Mouse (Mus musculus) CD4-positive, CD25-positive, alpha-beta regulatory T cell, adult 4 months (primary cell): Measurements from ENCODE around the gene Bola3. TPM values are rescaled to one million over a fixed set of nuclear protein-coding genes. Genes with fewer than 3 reads are reported as not detected.

Source experiments
- ATAC-seq: one replicate; pipeline ENCODE4 v1.8.0; 2017
- polyA plus RNA-seq, 2 experiments: library from polyadenylated mRNA; unstranded; fragments of 100-300 nt; shearing (Covaris generic); gene quantifications; one replicate each; pipeline ENCODE4 v1.2.1; 2017

Bola3 gene
- polyA plus RNA-seq, 2 experiments from 2014 or later = 57.5 to 66.1 TPM

GRCm38 (mm10) chr6:83396711-83397110 lies 47.8 kb downstream of the Bola3 start:
- no peak for ATAC-seq

GRCm38 (mm10) chr6:83397728-83398127 lies 48.8 kb downstream of the Bola3 start:
- no peak for ATAC-seq

GRCm38 (mm10) chr6:83399790-83400189 lies 50.8 kb downstream of the Bola3 start:
- ATAC-seq = no peak

GRCm38 (mm10) chr6:83403481-83403880 lies 54.5 kb downstream of the Bola3 start:
- ATAC-seq = no peak

- no peak for ATAC-seq
These were observed 55.6 kb downstream of the Bola3 start for GRCm38 (mm10) chr6:83404571-83404970.

- no peak for ATAC-seq
These were observed 56.6 kb downstream of the Bola3 start for GRCm38 (mm10) chr6:83405511-83406064.

- no peak for ATAC-seq
These were observed 59.6 kb downstream of the Bola3 start for GRCm38 (mm10) chr6:83408510-83408909.

Other genes with a start within 250 kb of the Bola3 start
- gene Ccdc142, start 247.5 kb upstream of the Bola3 start, polyA plus RNA-seq = 1 to 10 TPM in 1 of 2 experiments, under 1 TPM in 1; 0.82 to 2.2 TPM
- gene Gm42688, start 247.5 kb upstream of the Bola3 start, polyA plus RNA-seq = under 1 TPM; 0.67 to 0.68 TPM
- gene Mrpl53, start 240.1 kb upstream of the Bola3 start, polyA plus RNA-seq = 10 to 100 TPM; 57.0 to 61.5 TPM
- gene Mogs, start 233.7 kb upstream of the Bola3 start, polyA plus RNA-seq = 10 to 100 TPM in 1 of 2 experiments, 1 to 10 TPM in 1; 6.5 to 16.0 TPM
- 10 to 100 TPM; 20.4 to 23.6 TPM for gene Wbp1, start 227.6 kb upstream of the Bola3 start, polyA plus RNA-seq
- 1 to 10 TPM in 1 of 2 experiments, under 1 TPM in 1; 0.56 to 3.3 TPM for gene Ino80b, start 223.7 kb upstream of the Bola3 start, polyA plus RNA-seq
- gene Rtkn, start 213.7 kb upstream of the Bola3 start, polyA plus RNA-seq = under 1 TPM in 1 of 2 experiments, not detected in 1; 0.49 TPM
- gene Wdr54, start 192.8 kb upstream of the Bola3 start, polyA plus RNA-seq = 1 to 10 TPM in 1 of 2 experiments, not detected in 1; 2.1 TPM
- gene 1700003E16Rik, start 192.7 kb upstream of the Bola3 start, polyA plus RNA-seq = not detected
- gene Dctn1, start 183.2 kb upstream of the Bola3 start, polyA plus RNA-seq = 10 to 100 TPM; 14.7 to 18.2 TPM
- 1 to 10 TPM in 1 of 2 experiments, under 1 TPM in 1; 0.75 to 1.1 TPM for gene Slc4a5, start 129.3 kb upstream of the Bola3 start, polyA plus RNA-seq
- 100 to 1,000 TPM; 128 TPM for gene Mthfd2, start 23.2 kb upstream of the Bola3 start, polyA plus RNA-seq
- 10 to 100 TPM; 48.6 to 70.3 TPM for gene Mob1a, start 23.1 kb upstream of the Bola3 start, polyA plus RNA-seq
- gene Tet3, start 109.9 kb downstream of the Bola3 start, polyA plus RNA-seq = 10 to 100 TPM; 18.5 to 20.8 TPM
- gene Dguok, start 157.8 kb downstream of the Bola3 start, polyA plus RNA-seq = 10 to 100 TPM; 91.3 to 93.4 TPM
- 10 to 100 TPM; 21.8 to 33.3 TPM for gene Actg2, start 187.1 kb downstream of the Bola3 start, polyA plus RNA-seq
- 10 to 100 TPM; 29.5 to 34.5 TPM for gene Stambp, start 223.6 kb downstream of the Bola3 start, polyA plus RNA-seq